Mouse (Mus musculus): ENCODE data around the gene Cfap46. TPM values are rescaled to one million over a fixed set of nuclear protein-coding genes. Genes with fewer than 3 reads are reported as not detected.

Cfap46 gene
- polyA plus RNA-seq, 1 experiment from 2014 or later: 0.49 TPM

DNA sequence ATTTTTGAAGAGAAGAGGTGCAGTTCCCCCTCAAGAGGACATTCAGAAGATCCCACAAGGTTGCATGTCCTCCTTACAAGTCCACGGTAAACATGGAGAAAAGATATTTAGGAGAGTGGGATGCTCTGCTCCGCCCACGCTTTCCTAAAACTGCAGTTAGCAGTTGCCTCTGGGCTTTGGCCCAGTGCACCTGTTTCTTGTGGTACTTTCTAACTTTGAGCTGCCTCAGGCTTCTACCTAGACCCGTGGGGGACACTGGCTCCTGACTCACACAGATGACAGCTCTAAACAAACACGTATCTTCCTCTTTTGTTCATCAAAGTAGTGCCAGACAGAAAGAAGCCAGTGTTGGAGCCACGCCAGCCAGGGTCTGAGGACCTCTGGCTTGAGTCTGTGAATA is 117.6 kb downstream of the Cfap46 start:
- H3K27ac ChIP-seq: no peak overlapping the region
- no peaks in the 10 kb centered on the region for H3K9me3 ChIP-seq
- WGBS: 76% methylated on average over 6 of the region's 6 CpGs
- no peak overlapping the region for H3K4me3 ChIP-seq
- no peak overlapping the region for H3K9ac ChIP-seq
- H3K4me1 ChIP-seq: peaks cover 7% of the 10 kb centered on the region; the same call in 1 of the 2 replicates
- no peak overlapping the region for H3K4me2 ChIP-seq (replicated peaks)
- no peaks in the 10 kb centered on the region for H3K36me3 ChIP-seq
- no peak for ATAC-seq (ENCODE audit: low FRiP score, low read depth)
- H3K27me3 ChIP-seq (replicated peaks): peaks cover 29% of the 10 kb centered on the region

DNA sequence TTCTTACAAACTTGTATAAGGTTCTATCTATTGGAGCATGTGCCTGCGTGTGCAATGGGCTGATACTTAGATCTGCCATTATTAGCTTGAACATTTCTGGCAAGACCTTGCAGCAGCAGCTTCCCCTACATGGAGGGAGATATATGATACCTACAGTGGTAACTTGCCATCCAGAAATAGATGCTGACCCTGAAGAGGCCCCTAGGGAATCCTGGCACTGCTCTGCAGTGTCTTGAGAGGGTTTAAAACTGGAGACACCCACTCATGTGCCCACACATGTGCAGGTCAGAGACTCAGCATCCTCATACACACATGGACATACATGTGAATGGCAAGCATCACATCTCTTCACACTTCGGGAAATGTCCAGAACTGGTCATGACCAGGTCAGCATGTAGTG is 119.5 kb downstream of the Cfap46 start:
- Histone ChIP-seq H3K27ac (no peak overlapping the region), H3K27me3 (replicated peaks) (peaks cover 37% of the 10 kb centered on the region), H3K9ac (no peak overlapping the region), H3K4me3 (no peak overlapping the region), H3K36me3 (no peaks in the 10 kb centered on the region), H3K4me2 (replicated peaks) (no peak overlapping the region), H3K9me3 (no peaks in the 10 kb centered on the region), H3K4me1 (peaks cover 7% of the 10 kb centered on the region; the same call in 1 of the 2 replicates)
- no peak for ATAC-seq (ENCODE audit: low FRiP score, low read depth)
- WGBS: 96% methylated on average over 2 of the region's 2 CpGs

DNA sequence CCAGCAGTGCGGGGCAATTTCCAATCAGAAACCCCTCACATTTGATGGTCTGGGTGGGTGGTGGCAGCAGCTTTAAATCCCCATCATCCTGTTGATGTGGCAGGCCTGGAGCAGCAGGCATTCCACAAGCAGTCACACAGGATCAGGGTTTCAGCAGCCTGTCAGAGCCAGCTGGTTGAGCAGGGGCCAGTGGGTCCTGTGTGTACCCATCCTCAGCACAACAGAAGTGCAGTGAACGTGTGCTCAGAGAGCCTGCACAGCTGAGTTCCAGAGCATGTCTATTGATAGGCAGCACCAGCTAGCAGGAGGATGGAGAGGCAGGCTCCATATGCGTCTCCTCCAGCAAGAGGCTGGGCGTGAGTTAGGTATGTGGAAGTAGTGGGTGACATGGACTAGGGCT is 120.2 kb downstream of the Cfap46 start:
- Histone ChIP-seq H3K27ac (no peak overlapping the region), H3K9ac (no peak overlapping the region), H3K4me1 (peaks cover 7% of the 10 kb centered on the region; the same call in 1 of the 2 replicates), H3K27me3 (replicated peaks) (peaks cover 39% of the 10 kb centered on the region), H3K36me3 (no peaks in the 10 kb centered on the region), H3K9me3 (no peaks in the 10 kb centered on the region), H3K4me3 (no peak overlapping the region), H3K4me2 (replicated peaks) (no peak overlapping the region)
- no peak for ATAC-seq (ENCODE audit: low FRiP score, low read depth)
- 77% methylated on average over 4 of the region's 4 CpGs for WGBS

- 91% methylated on average over 10 of the region's 10 CpGs for WGBS
- no peak overlapping the region for H3K4me2 ChIP-seq (replicated peaks)
Observed at GRCm38 (mm10) chr7:139559659-139560058, 124.0 kb downstream of the Cfap46 start.

GRCm38 (mm10) chr7:139556746-139557526 is 126.7 kb downstream of the Cfap46 start:
- Histone ChIP-seq H3K9me3 (no peaks in the 10 kb centered on the region), H3K27ac (no peak overlapping the region), H3K4me1 (no peaks in the 10 kb centered on the region; the same call in 1 of the 2 replicates), H3K4me3 (no peak overlapping the region), H3K9ac (no peak overlapping the region), H3K36me3 (no peaks in the 10 kb centered on the region), H3K27me3 (replicated peaks) (peaks cover 68% of the 10 kb centered on the region), H3K4me2 (replicated peaks) (no peak overlapping the region)
- no peak for ATAC-seq (ENCODE audit: low FRiP score, low read depth)
- 24% methylated on average over 10 of the region's 10 CpGs for WGBS

More at GRCm38 (mm10) chr7:139559659-139560058, 124.0 kb downstream of the Cfap46 start:
- Histone ChIP-seq H3K27me3 (replicated peaks) (peaks cover 52% of the 10 kb centered on the region), H3K4me1 (no peaks in the 10 kb centered on the region; the same call in 1 of the 2 replicates), H3K27ac (no peak overlapping the region), H3K9ac (no peak overlapping the region), H3K36me3 (no peaks in the 10 kb centered on the region), H3K9me3 (no peaks in the 10 kb centered on the region), H3K4me3 (no peak overlapping the region)
- ATAC-seq (ENCODE audit: low FRiP score, low read depth): no peak

GRCm38 (mm10) chr7:139556331-139556730 is 127.3 kb downstream of the Cfap46 start:
- Histone ChIP-seq H3K9me3 (no peaks in the 10 kb centered on the region), H3K4me3 (no peak overlapping the region), H3K4me1 (no peaks in the 10 kb centered on the region; the same call in 1 of the 2 replicates), H3K4me2 (replicated peaks) (no peak overlapping the region), H3K27me3 (replicated peaks) (peaks cover 74% of the 10 kb centered on the region), H3K27ac (no peak overlapping the region), H3K36me3 (no peaks in the 10 kb centered on the region), H3K9ac (no peak overlapping the region)
- no peak; the same call in 1 of the 2 replicates for ATAC-seq (ENCODE audit: low FRiP score, low read depth)
- WGBS: 35% methylated on average over 5 of the region's 5 CpGs

DNA sequence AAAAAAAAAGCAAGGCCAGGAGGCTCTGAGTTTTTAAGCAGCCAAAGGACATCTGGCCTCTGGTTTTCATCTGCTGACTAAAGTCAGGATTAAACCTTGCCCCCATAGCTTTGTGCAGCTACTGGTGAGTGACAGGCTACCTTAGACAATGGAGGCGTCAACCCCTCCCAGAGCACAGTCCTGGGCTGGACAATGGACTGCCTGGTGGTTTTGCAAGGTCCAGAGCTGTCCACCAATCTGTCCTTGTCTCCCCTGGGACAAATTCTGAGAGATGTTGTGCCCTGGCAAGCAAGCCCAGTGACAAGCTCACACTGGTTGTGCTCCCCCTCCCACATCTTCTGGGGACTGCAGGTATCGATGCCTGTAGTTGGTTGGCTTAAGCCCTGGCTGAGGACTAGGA is 132.1 kb downstream of the Cfap46 start:
- WGBS: 73% methylated on average over 2 of the region's 2 CpGs
- no peak for ATAC-seq (ENCODE audit: low FRiP score, low read depth)
- H3K27me3 ChIP-seq (replicated peaks): peaks cover 76% of the 10 kb centered on the region
- no peak overlapping the region for H3K27ac ChIP-seq
- H3K4me3 ChIP-seq: no peak overlapping the region
- H3K4me2 ChIP-seq (replicated peaks): no peak overlapping the region
- H3K9ac ChIP-seq: no peak overlapping the region
- H3K9me3 ChIP-seq: no peaks in the 10 kb centered on the region
- no peaks in the 10 kb centered on the region for H3K4me1 ChIP-seq
- H3K36me3 ChIP-seq: no peaks in the 10 kb centered on the region

Other genes with a start within 250 kb of the Cfap46 start
- gene Nkx6-2, start 101.0 kb downstream of the Cfap46 start, polyA plus RNA-seq (2016; fragmentation: Nextera tagmentation; extraction: Ambion mirVana): 10.5 and 13.9 TPM in 2 replicates
- 20.0 and 21.0 TPM in 2 replicates for gene Adgra1, start 150.4 kb upstream of the Cfap46 start, polyA plus RNA-seq (2016; fragmentation: Nextera tagmentation; extraction: Ambion mirVana)
- gene Kndc1, start 210.9 kb upstream of the Cfap46 start, polyA plus RNA-seq (2016; fragmentation: Nextera tagmentation; extraction: Ambion mirVana): 2.7 and 3.1 TPM in 2 replicates